Mouse (Mus musculus): ENCODE results near the gene D630045J12Rik.

GRCm38 (mm10) chr6:38181756-38182318 is 72.0 kb downstream of the D630045J12Rik start:
- TF ChIP-seq CTCF (IDR thresholded peaks at IDR 0.05; ENCODE audit: insufficient read depth, low read length) (no peak), POLR2A (IDR thresholded peaks at IDR 0.05; ENCODE audit: borderline replicate concordance, extremely low read depth, low read depth, low read length) (no peak)

All from lung, adult 2 months (tissue).